Mouse (Mus musculus) forebrain, embryonic 16.5 days (tissue): ENCODE results near the gene Fbxo42. TPM values are rescaled to one million over a fixed set of nuclear protein-coding genes. Genes with fewer than 3 reads are reported as not detected.

Experiments used
- ATAC-seq: fragments of 200-750 bp; cut with Nextera tagmentation; 2 replicates; pipeline ENCODE4 v1.8.0; 2017; ENCODE audit warnings: mild to moderate bottlenecking, moderate library complexity
- H3K27ac ChIP-seq: fragments of 300-500 bp; sonication (generic); 2 replicates; pipeline ENCODE4 v1.5.1; 2014; ENCODE audit warnings: low read length, control low read depth
- H3K27me3 ChIP-seq: fragments of 300-500 bp; sonication (generic); replicated peaks from 2 replicates; pipeline ENCODE4 v1.6.1; 2014; ENCODE audit warnings: low read length; ENCODE audit not compliant: control insufficient read depth, insufficient read depth
- H3K36me3 ChIP-seq: fragments of 300-500 bp; sonication (generic); 2 replicates; pipeline ENCODE4 v1.6.1; 2014; ENCODE audit not compliant: control insufficient read depth, insufficient read depth
- H3K4me1 ChIP-seq: fragments of 300-500 bp; sonication (generic); replicated peaks from 2 replicates; pipeline ENCODE4 v1.6.1; 2014; ENCODE audit warnings: low read length; ENCODE audit not compliant: control insufficient read depth, insufficient read depth
- H3K4me2 ChIP-seq: fragments of 300-500 bp; sonication (generic); 2 replicates; pipeline ENCODE4 v1.6.1; 2014; ENCODE audit warnings: mild to moderate bottlenecking, low read length, control low read depth
- H3K4me3 ChIP-seq: fragments of 300-500 bp; sonication (generic); replicated peaks from 2 replicates; pipeline ENCODE4 v1.5.1; 2014; ENCODE audit warnings: mild to moderate bottlenecking, low read length, control low read depth
- H3K9ac ChIP-seq: fragments of 300-500 bp; sonication (generic); replicated peaks from 2 replicates; pipeline ENCODE4 v1.6.1; 2014; ENCODE audit warnings: low read depth, low read length, control low read depth
- H3K9me3 ChIP-seq: fragments of 300-500 bp; sonication (generic); 2 replicates; pipeline ENCODE4 v1.6.1; 2016; ENCODE audit warnings: low read length; ENCODE audit not compliant: control insufficient read depth
- WGBS: fragments of 180-500 bp; shearing (Covaris S2); extraction: QIAGEN DNeasy Blood & Tissue Kit; methylation state at CpG from one replicate; pipeline ENCODE4 v1.1.7; 2014; 5-methylcytosine and 5-hydroxymethylcytosine counted together
- polyA plus RNA-seq: library from polyadenylated mRNA; unstranded; fragments of >200 nt; fragmentation: Nextera tagmentation; extraction: Ambion mirVana; gene quantifications from 2 replicates; pipeline ENCODE4 v1.2.1, GENCODE M21; 2015

Gene Fbxo42
- polyA plus RNA-seq, 1 experiment from 2014 or later, result 27.1 TPM

DNA sequence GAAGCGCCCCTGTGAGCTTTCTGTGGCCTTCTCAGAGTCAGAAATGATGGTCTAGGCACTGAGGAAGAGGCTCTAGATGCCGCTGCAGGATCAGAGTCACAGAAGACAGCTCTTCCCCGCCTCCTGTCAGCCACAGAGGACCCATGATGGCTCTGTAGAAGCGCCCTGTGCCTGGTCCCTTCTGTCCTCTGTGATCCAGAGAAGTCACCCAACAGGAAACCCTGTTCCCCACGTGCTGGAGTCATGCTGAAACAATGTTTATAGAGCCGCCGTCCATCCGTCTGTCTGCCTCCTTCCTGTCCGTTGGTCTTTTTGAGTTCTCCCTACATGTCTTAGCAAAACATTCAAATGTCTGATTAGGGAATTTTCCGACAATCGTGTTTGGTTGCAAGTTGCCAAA is 53.2 kb downstream of the Fbxo42 start:
- H3K4me3 ChIP-seq, result no peak overlapping the region
- H3K9ac ChIP-seq, result no peak overlapping the region
- H3K4me2 ChIP-seq, result no peak overlapping the region
- WGBS, result 86% methylated on average over 11 of the region's 11 CpGs
- no peaks in the 10 kb centered on the region for H3K27me3 ChIP-seq
- H3K9me3 ChIP-seq, result no peaks in the 10 kb centered on the region
- H3K36me3 ChIP-seq, result peaks cover 20% of the 10 kb centered on the region
- no peak for ATAC-seq
- no peaks in the 10 kb centered on the region for H3K4me1 ChIP-seq
- no peak overlapping the region for H3K27ac ChIP-seq

DNA sequence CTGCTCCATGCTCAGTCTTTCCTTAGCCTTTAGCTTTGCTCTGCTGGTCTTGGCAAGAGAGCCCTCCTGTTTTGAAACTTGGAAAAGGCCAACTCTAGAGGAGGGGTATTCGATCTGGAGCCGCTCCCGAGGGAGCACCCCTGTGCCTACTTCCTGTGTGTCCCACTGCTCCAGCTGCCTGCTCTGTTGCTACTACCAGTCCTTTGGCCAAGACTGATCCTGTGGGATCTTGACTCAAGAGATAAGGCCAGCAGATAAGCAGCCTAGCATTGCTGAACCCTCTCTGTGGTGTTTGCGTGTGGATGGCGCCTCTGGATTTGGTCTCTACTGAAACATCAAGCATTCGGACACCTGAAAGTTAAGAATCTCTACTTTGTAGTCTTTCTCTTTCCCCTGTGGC is 54.5 kb downstream of the Fbxo42 start:
- WGBS, result 97% methylated on average over 6 of the region's 6 CpGs
- no peak for ATAC-seq
- H3K9me3 ChIP-seq, result no peaks in the 10 kb centered on the region
- H3K36me3 ChIP-seq, result peaks cover 17% of the 10 kb centered on the region
- no peak overlapping the region for H3K9ac ChIP-seq
- no peaks in the 10 kb centered on the region for H3K4me1 ChIP-seq
- H3K4me2 ChIP-seq, result no peak overlapping the region
- no peaks in the 10 kb centered on the region for H3K27me3 ChIP-seq
- no peak overlapping the region for H3K27ac ChIP-seq
- no peak overlapping the region for H3K4me3 ChIP-seq

DNA sequence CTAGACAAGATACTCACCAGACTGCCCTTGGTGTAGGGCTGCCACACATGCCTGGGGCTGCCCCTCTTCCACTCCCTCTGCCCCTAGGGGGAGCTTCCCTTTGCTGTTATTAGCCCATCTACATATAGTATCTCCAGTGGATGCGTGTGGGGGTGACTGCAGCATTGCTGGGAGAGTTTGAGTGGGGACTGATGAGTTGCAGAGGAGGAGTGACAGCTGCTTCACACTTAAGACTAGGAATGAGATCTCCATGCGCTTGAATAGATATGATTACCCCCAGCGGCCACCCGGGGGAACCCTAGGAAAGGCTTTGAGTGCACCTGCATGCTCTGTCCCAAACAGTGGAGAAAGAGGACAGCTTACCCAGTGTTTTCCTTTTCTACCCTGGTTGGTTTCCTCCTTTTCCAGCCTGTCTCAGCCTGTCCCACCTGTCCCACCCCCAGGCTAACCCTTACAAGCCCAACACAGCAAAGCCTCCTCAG is 56.9 kb downstream of the Fbxo42 start:
- no peaks in the 10 kb centered on the region for H3K9me3 ChIP-seq
- H3K27me3 ChIP-seq, result no peaks in the 10 kb centered on the region
- no peak overlapping the region for H3K27ac ChIP-seq

DNA sequence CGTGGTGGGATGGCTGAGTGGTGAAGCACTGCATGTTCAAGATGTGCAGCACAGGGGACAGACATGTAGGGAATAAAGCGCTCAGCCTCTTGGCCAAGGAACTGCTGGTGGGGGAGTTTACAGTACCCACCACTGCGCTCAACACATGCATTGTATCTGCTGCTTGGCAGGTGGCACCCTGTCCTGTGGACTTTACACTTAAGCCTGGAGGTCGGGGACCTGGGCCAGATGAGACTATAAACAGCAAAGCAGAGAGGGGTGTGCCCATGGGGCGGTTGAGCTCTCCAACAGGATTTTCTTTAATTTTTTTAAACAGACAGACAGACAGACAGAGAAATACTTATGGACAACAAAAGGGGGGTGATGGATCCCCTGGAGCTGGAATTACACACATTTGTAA is 59.4 kb downstream of the Fbxo42 start:
- Histone ChIP-seq H3K4me1 (no peaks in the 10 kb centered on the region), H3K27ac (no peak overlapping the region), H3K27me3 (no peaks in the 10 kb centered on the region), H3K4me3 (no peak overlapping the region), H3K9me3 (no peaks in the 10 kb centered on the region), H3K9ac (no peak overlapping the region), H3K36me3 (peaks cover 4% of the 10 kb centered on the region; the same call in 1 of the 2 replicates), H3K4me2 (no peak overlapping the region)
- no peak for ATAC-seq
- 91% methylated on average over 5 of the region's 5 CpGs for whole genome bisulfite sequencing

More for the DNA sequence above, 56.9 kb downstream of the Fbxo42 start:
- WGBS, result 75% methylated on average over 4 of the region's 4 CpGs
- no peak overlapping the region for H3K4me3 ChIP-seq
- ATAC-seq, result no peak
- no peak overlapping the region for H3K4me2 ChIP-seq
- H3K36me3 ChIP-seq, result peaks cover 8% of the 10 kb centered on the region
- H3K4me1 ChIP-seq, result no peaks in the 10 kb centered on the region
- H3K9ac ChIP-seq, result no peak overlapping the region

DNA sequence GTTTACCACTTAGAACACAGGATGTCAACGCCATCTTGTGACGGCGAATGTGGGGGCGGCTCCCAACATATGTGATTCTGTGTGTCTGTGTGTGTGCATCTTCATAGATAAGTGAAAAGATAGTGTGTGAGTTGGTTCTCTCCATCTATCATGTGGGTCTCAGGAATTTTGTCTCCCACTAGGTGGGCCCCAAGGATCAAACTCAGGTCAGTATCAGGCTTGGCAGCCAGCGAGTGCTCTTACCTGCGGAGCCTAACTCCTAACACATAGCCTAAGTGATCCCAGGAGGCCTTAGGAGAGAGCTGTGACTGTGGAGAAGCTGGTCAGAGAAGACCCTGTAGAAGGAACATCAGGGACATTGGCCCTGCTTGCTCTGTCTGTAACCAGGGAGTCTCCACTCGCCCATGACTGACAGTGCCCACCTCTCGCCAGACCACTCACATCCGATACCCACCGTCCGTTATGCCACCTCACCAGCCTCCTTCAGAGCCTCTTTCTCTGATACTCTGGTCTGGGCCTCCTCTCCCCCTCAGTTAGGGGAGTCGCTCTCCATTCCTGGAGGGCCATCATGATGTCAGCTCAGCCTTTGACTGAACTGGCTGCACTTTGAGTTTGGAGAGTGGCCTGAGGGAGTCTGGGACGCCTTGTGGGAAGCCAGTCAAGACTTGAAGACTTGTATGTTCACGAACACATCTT is 63.0 kb downstream of the Fbxo42 start:
- WGBS, result 70% methylated on average over 14 of the region's 14 CpGs
- Histone ChIP-seq H3K36me3 (no peaks in the 10 kb centered on the region), H3K9ac (no peak overlapping the region), H3K4me3 (peak overlapping the region; percentile 36), H3K27me3 (no peaks in the 10 kb centered on the region), H3K4me2 (peak overlapping the region; percentile 48), H3K27ac (peak overlapping the region; percentile 65), H3K4me1 (peaks cover 15% of the 10 kb centered on the region), H3K9me3 (no peaks in the 10 kb centered on the region)
- ATAC-seq, result 0 out of 2 replicates have a peak, but pooled peaks have one; percentile 15

DNA sequence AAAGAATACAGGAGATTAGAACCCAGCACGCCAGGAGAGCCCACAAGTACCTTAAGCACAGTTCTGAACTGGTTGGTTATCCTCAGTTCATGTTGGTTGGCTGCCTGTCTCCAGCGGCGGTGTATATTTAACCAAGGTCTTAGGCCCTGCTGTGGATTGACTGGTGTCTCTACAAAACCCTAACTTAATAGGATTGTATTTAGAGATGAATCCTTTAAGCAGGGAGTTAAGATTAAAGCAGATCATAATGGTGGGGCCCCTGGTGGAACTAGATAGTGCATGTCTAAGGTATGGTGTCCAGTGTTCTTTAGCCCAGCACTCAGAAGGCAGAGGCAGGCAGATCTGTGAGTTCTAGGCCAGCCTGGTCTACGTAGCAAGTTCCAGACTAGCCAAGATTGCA is 63.9 kb downstream of the Fbxo42 start:
- Histone ChIP-seq H3K4me1 (peaks cover 15% of the 10 kb centered on the region), H3K27ac (no peak overlapping the region), H3K9me3 (no peaks in the 10 kb centered on the region), H3K4me3 (no peak overlapping the region), H3K27me3 (no peaks in the 10 kb centered on the region), H3K36me3 (no peaks in the 10 kb centered on the region), H3K4me2 (no peak overlapping the region), H3K9ac (no peak overlapping the region)
- ATAC-seq, result no peak
- 92% methylated on average over 4 of the region's 4 CpGs for WGBS

DNA sequence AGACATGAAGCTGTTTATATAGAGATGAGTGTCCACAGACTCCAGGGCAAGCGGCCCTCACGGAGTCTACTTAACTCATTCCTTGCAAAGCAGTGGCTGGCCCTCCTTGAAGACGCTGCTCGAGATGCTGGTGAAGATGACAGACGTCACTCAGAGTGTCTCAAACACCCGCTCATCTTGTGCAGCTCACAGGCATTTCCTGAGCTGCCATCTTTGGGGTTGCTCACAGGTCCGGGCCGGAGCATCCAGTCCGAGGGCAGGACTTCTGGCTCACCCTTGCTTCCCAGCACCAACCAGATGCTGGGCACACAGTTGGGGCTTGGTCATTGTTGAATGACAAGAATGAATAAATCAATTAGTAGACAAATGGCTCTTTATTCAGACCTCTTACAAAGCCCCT is 65.2 kb downstream of the Fbxo42 start:
- peaks cover 15% of the 10 kb centered on the region for H3K4me1 ChIP-seq
- no peak overlapping the region; the same call in 1 of the 2 replicates for H3K4me2 ChIP-seq
- H3K27me3 ChIP-seq, result no peaks in the 10 kb centered on the region
- H3K9me3 ChIP-seq, result no peaks in the 10 kb centered on the region
- H3K36me3 ChIP-seq, result no peaks in the 10 kb centered on the region
- H3K9ac ChIP-seq, result no peak overlapping the region
- no peak overlapping the region for H3K4me3 ChIP-seq
- 70% methylated on average over 9 of the region's 9 CpGs for WGBS
- no peak overlapping the region for H3K27ac ChIP-seq
- no peak for ATAC-seq

DNA sequence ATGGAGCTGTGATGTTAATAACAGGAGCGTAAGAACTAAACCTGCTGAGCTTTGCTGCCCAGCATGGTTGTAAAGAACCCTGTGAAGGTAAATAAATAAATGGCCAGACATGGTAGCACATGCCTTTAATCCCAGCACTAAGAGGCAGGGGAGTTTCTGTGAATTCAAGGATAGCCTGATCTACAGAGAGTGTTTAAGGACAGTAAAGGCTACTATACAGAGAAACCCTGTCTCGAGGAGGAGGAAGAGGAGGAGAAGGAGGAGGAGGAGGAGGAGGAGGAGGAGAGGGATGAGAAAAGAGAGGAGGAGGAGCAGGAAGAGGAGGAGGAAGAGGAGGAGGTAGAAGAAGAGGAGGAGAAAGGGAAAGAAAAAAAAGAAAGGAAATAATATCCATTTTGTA is 65.6 kb downstream of the Fbxo42 start:
- Histone ChIP-seq H3K27ac (peak overlapping the region; percentile 71), H3K4me3 (peak overlapping the region; percentile 76), H3K9me3 (no peaks in the 10 kb centered on the region), H3K4me1 (peaks cover 15% of the 10 kb centered on the region), H3K4me2 (peak overlapping the region; percentile 95), H3K9ac (peak overlapping the region; percentile 75; the same call in 1 of the 2 replicates), H3K36me3 (no peaks in the 10 kb centered on the region), H3K27me3 (no peaks in the 10 kb centered on the region)
- peak; percentile 31 for ATAC-seq
- WGBS, result 35% methylated on average over 2 of the region's 2 CpGs

DNA sequence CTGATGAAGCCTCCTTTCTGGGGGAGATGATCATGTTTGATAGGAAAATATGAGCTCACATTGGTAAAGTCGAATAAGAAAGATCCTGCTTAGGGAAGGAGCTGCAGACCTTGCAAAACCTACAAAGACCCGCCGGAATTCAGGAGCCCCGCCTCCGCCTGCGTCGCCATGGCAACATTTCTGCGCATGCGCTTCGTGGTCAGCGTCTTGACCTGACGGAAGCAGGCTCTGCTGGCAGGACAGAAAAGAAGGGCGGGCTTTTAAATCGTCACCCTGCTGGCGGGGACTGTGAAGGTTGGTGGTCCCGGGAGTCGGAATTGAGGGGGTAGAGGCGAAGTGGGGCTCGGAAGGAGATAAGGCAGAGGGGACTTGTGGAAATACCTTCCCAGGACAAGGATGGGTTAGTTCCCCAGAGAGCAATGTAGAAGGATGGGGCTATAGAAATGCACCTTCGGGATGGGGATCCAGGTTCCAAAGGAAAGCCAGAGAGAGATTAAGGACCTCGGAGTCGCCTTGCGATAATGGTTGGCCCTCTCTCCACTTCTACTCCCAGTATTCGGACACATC is 66.1 kb downstream of the Fbxo42 start, which contains the start of gene Rsg1:
Gene Rsg1 (plus strand): TSS at position 187 of the 567 bp plus-strand sequence.
- Histone ChIP-seq H3K4me1 (peaks cover 15% of the 10 kb centered on the region), H3K4me2 (peak within 1 kb of the TSS; percentile 95), H3K9me3 (no peaks in the 10 kb centered on the region), H3K27ac (peak within 1 kb of the TSS; percentile 71), H3K36me3 (no peaks in the 10 kb centered on the region), H3K4me3 (peak within 1 kb of the TSS; percentile 76), H3K27me3 (no peaks in the 10 kb centered on the region), H3K9ac (peak within 1 kb of the TSS; percentile 75)
- under 1% methylated on average over 24 of the region's 24 CpGs for WGBS
- peak; percentile 74 for ATAC-seq
